Mouse (Mus musculus) embryonic facial prominence, embryonic 13.5 days (tissue): ENCODE data around the gene Tle2. TPM values are rescaled to one million over a fixed set of nuclear protein-coding genes. Genes with fewer than 3 reads are reported as not detected.

Experiments
- ATAC-seq: fragments of 200-750 bp; cut with Nextera tagmentation; 2 replicates; pipeline ENCODE4 v1.8.0; 2017; ENCODE audit warnings: low read depth; ENCODE audit not compliant: insufficient number of reproducible peaks, insufficient read depth, low FRiP score, low TSS enrichment
- H3K27ac ChIP-seq: fragments of 300-500 bp; sonication (generic); 2 replicates; pipeline ENCODE4 v1.5.1; 2015; ENCODE audit warnings: moderate library complexity, mild to moderate bottlenecking, inconsistent platforms
- H3K27me3 ChIP-seq: fragments of 300-500 bp; sonication (generic); 2 replicates; pipeline ENCODE4 v1.6.1; 2015; ENCODE audit warnings: mild to moderate bottlenecking, inconsistent platforms
- H3K36me3 ChIP-seq: fragments of 300-500 bp; sonication (generic); 2 replicates; pipeline ENCODE4 v1.6.1; 2015; ENCODE audit warnings: mild to moderate bottlenecking, inconsistent platforms
- H3K4me1 ChIP-seq: fragments of 300-500 bp; sonication (generic); 2 replicates; pipeline ENCODE4 v1.6.1; 2015; ENCODE audit warnings: inconsistent platforms
- H3K4me2 ChIP-seq: fragments of 300-500 bp; sonication (generic); 2 replicates; pipeline ENCODE4 v1.6.1; 2015; ENCODE audit warnings: moderate library complexity, mild to moderate bottlenecking, inconsistent platforms
- H3K4me3 ChIP-seq: fragments of 300-500 bp; sonication (generic); 2 replicates; pipeline ENCODE4 v1.5.1; 2015; ENCODE audit warnings: mild to moderate bottlenecking, inconsistent platforms
- H3K9ac ChIP-seq: fragments of 300-500 bp; sonication (generic); 2 replicates; pipeline ENCODE4 v1.6.1; 2015; ENCODE audit warnings: mild to moderate bottlenecking, inconsistent platforms
- H3K9me3 ChIP-seq: fragments of 300-500 bp; sonication (generic); 2 replicates; pipeline ENCODE4 v1.6.1; 2016; ENCODE audit warnings: inconsistent platforms
- WGBS: fragments of 180-500 bp; shearing (Covaris S2); methylation state at CpG from one replicate; pipeline ENCODE4 v1.1.7; 2015; ENCODE audit warnings: mixed read lengths; 5-methylcytosine and 5-hydroxymethylcytosine counted together
- polyA plus RNA-seq: library from polyadenylated mRNA; unstranded; fragments of >200 nt; fragmentation: Nextera tagmentation; extraction: Ambion mirVana; gene quantifications from 2 replicates; pipeline ENCODE4 v1.2.1, GENCODE M21; 2015

Tle2 gene
- polyA plus RNA-seq, 1 experiment from 2014 or later = 71.4 TPM

DNA sequence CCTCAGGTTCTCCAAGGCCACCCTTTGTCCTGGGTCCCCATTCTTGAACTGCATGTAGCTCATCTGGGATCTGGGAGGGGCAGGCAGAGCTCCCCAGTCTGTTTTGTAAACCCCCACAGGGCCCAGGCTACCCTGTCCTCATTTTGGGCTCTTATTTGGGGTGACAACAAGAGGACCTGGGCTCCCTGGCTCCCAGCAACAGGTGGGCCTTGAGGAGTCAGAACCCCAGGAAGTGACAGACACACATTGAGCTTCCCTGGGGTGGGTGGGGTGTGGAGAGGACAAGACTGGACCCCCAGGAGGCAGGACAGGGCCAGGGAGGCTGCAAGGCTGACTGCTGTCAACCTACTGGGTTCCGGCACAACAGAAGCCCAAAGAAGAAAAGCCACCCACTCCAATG, 30.7 kb upstream of the Tle2 start:
- WGBS = 76% methylated on average over 1 of the region's 1 CpGs
- no peaks in the 10 kb centered on the region for H3K27me3 ChIP-seq

DNA sequence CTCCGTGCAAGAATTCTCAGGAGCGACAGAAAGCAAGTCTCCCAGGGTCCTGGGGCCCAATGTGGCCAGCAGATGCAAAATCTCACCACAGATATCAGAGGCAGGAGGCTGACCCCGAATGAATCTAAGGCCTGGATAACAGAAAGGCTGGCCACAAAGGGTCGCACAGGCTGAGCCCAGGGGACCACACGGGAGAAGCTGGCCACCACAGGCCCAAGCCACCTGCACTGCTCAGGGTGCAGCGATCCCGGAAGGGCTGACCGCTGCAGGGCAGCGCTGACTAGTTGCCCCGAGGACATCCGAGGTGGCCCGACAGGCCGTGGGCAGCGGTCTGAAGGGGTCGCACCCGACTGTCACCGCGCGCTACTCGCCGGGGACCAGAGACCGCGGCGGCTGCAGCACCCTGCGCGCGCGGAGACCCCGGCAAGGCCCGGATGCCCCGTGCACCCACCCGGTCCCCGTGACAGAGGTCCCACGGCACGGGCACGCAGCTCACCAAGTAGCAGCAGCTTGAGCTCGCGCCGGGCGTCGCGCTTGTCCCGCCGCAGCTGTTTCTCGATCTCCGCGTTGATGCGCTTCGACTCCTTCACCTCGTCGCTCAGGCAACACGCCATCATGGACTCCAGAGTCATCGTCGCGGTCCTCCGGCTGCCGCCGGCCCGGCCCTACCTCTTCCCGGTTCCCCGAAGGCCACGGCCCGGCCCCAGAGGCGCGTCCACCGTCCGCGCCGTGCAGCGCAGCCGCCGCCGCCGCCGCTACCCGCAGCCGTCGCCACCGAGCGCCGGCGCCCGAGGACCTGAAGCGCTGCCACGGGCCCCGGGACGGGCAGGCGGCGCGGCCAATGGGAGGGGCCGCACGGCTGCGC, 29.8 kb upstream of the Tle2 start:
- H3K9me3 ChIP-seq = no peaks in the 10 kb centered on the region
- WGBS = under 1% methylated on average over 93 of the region's 93 CpGs
- no peak; the same call in 1 of the 2 replicates for ATAC-seq

More for the DNA sequence above, 30.7 kb upstream of the Tle2 start:
- H3K9me3 ChIP-seq = no peaks in the 10 kb centered on the region
- peak overlapping the region; percentile 99 for H3K4me3 ChIP-seq
- peaks cover 36% of the 10 kb centered on the region for H3K36me3 ChIP-seq
- peak overlapping the region; percentile 98 for H3K9ac ChIP-seq
- no peak for ATAC-seq
- peak overlapping the region; percentile 97 for H3K4me2 ChIP-seq
- peaks cover 36% of the 10 kb centered on the region for H3K4me1 ChIP-seq
- H3K27ac ChIP-seq = no peak overlapping the region

DNA sequence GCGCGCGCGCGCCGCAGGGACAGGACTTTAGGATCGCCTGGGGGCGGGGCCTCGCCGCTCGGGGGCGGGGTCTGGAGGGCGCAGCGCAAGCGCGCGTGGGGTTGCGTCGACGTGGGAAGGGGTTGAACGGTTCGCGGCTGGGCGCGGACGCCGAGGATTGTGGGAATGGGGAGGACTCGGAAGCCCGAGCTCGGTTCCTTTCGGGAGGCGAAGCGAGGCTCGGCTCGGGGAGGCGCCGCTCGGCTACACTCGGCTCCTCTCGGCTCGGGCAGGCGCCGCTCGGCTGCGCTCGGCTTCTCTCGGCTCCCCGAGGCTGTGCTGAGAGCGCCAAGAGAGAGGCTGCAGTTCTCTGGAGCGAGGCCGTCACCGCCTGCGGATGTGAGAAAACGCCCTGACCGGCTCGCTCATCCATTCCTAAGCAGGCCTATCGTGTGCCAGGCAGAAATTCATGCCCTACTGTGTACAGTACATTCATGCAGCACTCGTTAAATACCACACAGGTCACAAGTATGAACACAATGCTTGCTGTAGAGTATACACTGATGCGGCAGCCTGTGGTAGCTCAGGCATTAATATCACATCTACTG, 29.1 kb upstream of the Tle2 start, which contains the start of gene Gna11:
Gna11 (minus strand) TSS at position 30 of the 587 bp plus-strand sequence.
- Histone ChIP-seq H3K27me3 (no peaks in the 10 kb centered on the region), H3K4me2 (peak within 1 kb of the TSS; percentile 97), H3K4me3 (peak within 1 kb of the TSS; percentile 99), H3K4me1 (peaks cover 36% of the 10 kb centered on the region), H3K36me3 (peaks cover 24% of the 10 kb centered on the region), H3K9me3 (no peaks in the 10 kb centered on the region), H3K9ac (peak within 1 kb of the TSS; percentile 98), H3K27ac (peak within 1 kb of the TSS; percentile 74)
- peak; percentile 93 for ATAC-seq
- 2% methylated on average over 42 of the region's 59 CpGs for WGBS

More for the DNA sequence above, 29.8 kb upstream of the Tle2 start:
- peak overlapping the region; percentile 73 for H3K27ac ChIP-seq
- peaks cover 31% of the 10 kb centered on the region for H3K36me3 ChIP-seq
- H3K4me2 ChIP-seq = peak overlapping the region; percentile 97
- H3K4me3 ChIP-seq = peak overlapping the region; percentile 99
- H3K4me1 ChIP-seq = peaks cover 36% of the 10 kb centered on the region
- peak overlapping the region; percentile 98 for H3K9ac ChIP-seq
- no peaks in the 10 kb centered on the region for H3K27me3 ChIP-seq

DNA sequence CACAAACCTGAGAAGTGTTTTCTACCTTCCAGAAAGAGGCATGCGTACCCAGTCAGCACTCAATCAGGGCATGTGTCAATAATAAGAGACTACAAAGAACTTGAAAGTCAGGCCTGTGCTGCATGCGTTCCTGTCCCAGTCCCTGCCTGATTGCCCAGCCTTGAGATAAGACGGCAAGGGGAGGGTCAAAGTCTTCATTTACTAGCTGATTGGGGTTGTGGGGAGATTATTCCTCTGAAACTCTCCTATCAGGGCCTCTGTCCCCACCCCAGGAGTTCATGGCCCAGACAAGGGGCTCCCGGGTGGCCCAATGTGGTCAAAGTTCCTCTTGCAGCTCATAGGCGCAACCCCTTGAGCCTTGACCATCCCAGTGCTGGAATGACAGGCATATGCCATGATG, 28.0 kb upstream of the Tle2 start:
- Histone ChIP-seq H3K4me2 (no peak overlapping the region), H3K9me3 (no peaks in the 10 kb centered on the region), H3K4me3 (no peak overlapping the region), H3K27me3 (no peaks in the 10 kb centered on the region), H3K27ac (no peak overlapping the region), H3K36me3 (peaks cover 15% of the 10 kb centered on the region; the same call in 1 of the 2 replicates), H3K9ac (0 out of 2 replicates have a peak overlapping the region, but pooled peaks have one; percentile 21), H3K4me1 (peaks cover 35% of the 10 kb centered on the region)
- no peak for ATAC-seq
- 76% methylated on average over 5 of the region's 5 CpGs for WGBS

DNA sequence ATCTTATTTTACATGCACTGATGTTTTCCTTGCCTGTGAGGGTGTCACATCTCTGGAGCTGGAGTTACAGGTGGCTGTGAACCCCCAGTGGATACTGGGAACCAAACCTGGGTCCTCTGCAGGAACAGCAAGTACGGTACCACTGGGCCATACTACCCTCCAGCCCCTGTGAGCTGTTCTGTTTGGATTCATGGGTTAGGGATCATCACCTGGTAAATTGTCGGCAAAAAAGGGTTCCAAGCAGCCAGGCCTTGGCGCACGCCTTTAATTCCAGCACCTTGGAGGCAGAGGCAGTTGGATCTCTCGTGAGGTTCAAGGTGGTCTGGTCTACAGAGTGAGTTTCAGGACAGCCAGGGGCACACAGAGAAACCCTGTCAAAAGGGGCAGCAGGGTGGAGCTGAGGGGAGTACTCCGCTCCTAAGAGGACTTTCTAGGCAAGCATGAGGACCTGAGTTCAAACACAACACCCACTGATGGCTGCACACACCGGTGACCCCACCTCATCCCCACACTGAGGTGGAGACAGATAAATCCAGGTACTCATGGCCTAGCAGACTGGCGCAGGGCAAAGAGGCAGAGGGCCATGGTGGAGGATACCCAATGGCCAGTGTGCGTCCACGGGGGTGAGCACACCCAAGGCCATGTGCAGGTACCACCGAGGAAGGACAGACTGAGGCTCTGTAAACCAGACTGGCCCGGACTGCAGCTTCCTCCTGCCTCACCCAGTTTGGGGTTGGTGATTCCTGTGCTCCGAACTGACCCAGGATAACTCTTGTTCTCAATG, 27.4 kb upstream of the Tle2 start:
- ATAC-seq = no peak
- H3K27ac ChIP-seq = no peak overlapping the region
- H3K36me3 ChIP-seq = peaks cover 9% of the 10 kb centered on the region; the same call in 1 of the 2 replicates
- H3K27me3 ChIP-seq = no peaks in the 10 kb centered on the region
- H3K4me3 ChIP-seq = no peak overlapping the region
- no peaks in the 10 kb centered on the region for H3K9me3 ChIP-seq
- peaks cover 35% of the 10 kb centered on the region for H3K4me1 ChIP-seq
- 92% methylated on average over 13 of the region's 13 CpGs for WGBS
- no peak overlapping the region for H3K4me2 ChIP-seq
- peak overlapping the region; percentile 32; the same call in 1 of the 2 replicates for H3K9ac ChIP-seq

DNA sequence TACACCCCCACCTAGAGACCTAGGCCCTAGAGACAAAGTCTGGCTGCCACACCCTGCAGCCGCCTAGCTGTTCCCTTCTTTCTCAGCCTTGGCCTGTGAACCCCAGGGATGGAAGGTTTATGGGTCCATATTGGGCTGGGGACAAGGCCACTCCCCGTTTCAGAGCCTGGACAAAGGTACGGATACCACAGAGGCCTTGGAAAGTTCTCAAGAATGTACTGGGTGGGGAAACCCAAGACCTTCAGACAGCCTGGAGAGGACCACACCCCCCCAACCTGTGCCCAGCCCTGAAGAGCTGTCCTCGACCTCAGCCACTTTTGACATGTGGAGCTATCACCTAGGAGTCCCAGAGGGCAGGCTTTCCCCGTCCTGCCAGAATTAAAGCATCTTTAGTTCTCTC, 25.4 kb upstream of the Tle2 start:
- Histone ChIP-seq H3K4me3 (no peak overlapping the region), H3K27ac (no peak overlapping the region), H3K9me3 (no peaks in the 10 kb centered on the region), H3K9ac (no peak overlapping the region; the same call in 1 of the 2 replicates), H3K27me3 (no peaks in the 10 kb centered on the region), H3K36me3 (no peaks in the 10 kb centered on the region), H3K4me1 (peaks cover 16% of the 10 kb centered on the region), H3K4me2 (no peak overlapping the region)
- ATAC-seq = no peak
- WGBS = 71% methylated on average over 5 of the region's 5 CpGs

DNA sequence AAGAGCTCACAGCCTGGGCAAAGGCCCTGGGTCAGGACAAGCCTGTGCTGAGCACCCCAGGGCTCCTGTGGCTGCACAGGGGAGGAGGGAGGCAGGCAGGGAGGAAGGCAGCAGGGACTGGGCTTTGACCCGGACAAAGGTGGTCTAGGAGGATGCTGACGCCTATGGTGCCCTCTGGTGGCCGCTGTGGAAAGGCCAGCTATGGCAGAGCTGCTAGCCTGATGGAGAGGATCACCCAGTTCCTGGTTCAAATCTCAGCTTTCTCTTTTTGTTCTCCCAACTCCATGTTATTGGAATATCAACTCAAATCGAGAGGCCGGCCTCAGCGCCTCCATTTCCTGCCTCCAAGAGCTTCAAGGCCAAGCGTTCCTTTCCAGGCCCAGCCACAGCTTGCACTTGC, 24.1 kb upstream of the Tle2 start:
- Histone ChIP-seq H3K4me2 (no peak overlapping the region), H3K4me1 (peaks cover 13% of the 10 kb centered on the region; the same call in 1 of the 2 replicates), H3K27me3 (no peaks in the 10 kb centered on the region), H3K36me3 (no peaks in the 10 kb centered on the region), H3K9me3 (no peaks in the 10 kb centered on the region), H3K4me3 (no peak overlapping the region), H3K9ac (no peak overlapping the region), H3K27ac (no peak overlapping the region)
- no peak for ATAC-seq
- WGBS = 11% methylated on average over 7 of the region's 7 CpGs

DNA sequence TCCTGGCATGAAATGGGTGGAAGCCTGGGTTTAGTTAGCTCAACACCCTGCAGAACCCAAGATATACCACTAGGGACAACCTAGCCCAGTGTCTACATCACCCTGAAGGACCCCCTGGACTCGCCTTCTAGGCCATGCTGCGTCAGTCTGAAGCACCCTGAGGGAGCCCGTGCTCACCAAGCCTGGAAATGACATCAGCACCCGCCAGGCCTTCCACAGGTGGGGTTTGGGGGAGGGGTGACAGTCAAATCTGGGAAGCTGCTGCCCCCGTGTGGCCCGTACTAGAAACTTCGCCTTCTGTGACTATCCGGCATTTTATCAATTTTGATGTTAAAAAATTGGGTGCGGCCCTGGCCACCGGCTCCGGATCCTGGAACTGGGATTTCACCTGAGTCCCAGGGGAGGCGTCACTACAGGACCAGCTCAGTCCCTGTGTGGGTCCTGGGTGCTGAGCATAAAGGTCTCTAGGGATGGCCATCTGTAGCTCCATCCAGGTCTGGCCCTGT, 22.7 kb upstream of the Tle2 start:
- Histone ChIP-seq H3K4me3 (peak overlapping the region; percentile 3; the same call in 1 of the 2 replicates), H3K9me3 (no peaks in the 10 kb centered on the region), H3K36me3 (no peaks in the 10 kb centered on the region), H3K4me2 (peak overlapping the region; percentile 28), H3K27ac (peak overlapping the region; percentile 66), H3K27me3 (no peaks in the 10 kb centered on the region), H3K9ac (no peak overlapping the region), H3K4me1 (peaks cover 8% of the 10 kb centered on the region; the same call in 1 of the 2 replicates)
- ATAC-seq = peak; percentile 71; the same call in 1 of the 2 replicates
- WGBS = 3% methylated on average over 12 of the region's 12 CpGs

DNA sequence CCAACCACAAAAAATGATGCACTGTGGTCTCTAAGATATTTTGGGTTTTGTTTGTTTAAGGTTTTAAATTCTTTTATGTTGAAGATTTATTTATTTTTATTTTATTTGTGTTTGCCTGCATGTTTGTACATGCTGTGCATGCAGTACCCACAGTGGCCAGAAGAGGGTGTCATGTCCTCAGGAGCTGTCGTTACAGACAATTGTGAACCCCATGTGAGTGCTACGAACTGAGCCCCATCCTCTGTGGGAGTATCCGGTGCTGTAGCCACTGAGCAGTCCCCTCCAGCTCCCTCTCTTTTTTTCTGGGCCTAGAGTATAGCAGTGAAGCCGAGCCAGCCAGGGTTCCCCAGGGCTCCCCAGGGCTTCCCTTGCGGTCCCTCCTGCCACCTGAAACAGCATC, 21.1 kb upstream of the Tle2 start:
- Histone ChIP-seq H3K27me3 (no peaks in the 10 kb centered on the region), H3K9me3 (no peaks in the 10 kb centered on the region), H3K36me3 (no peaks in the 10 kb centered on the region), H3K4me2 (no peak overlapping the region), H3K9ac (no peak overlapping the region), H3K27ac (no peak overlapping the region), H3K4me3 (no peak overlapping the region), H3K4me1 (peaks cover 8% of the 10 kb centered on the region; the same call in 1 of the 2 replicates)
- 88% methylated on average over 5 of the region's 5 CpGs for WGBS
- ATAC-seq = no peak

DNA sequence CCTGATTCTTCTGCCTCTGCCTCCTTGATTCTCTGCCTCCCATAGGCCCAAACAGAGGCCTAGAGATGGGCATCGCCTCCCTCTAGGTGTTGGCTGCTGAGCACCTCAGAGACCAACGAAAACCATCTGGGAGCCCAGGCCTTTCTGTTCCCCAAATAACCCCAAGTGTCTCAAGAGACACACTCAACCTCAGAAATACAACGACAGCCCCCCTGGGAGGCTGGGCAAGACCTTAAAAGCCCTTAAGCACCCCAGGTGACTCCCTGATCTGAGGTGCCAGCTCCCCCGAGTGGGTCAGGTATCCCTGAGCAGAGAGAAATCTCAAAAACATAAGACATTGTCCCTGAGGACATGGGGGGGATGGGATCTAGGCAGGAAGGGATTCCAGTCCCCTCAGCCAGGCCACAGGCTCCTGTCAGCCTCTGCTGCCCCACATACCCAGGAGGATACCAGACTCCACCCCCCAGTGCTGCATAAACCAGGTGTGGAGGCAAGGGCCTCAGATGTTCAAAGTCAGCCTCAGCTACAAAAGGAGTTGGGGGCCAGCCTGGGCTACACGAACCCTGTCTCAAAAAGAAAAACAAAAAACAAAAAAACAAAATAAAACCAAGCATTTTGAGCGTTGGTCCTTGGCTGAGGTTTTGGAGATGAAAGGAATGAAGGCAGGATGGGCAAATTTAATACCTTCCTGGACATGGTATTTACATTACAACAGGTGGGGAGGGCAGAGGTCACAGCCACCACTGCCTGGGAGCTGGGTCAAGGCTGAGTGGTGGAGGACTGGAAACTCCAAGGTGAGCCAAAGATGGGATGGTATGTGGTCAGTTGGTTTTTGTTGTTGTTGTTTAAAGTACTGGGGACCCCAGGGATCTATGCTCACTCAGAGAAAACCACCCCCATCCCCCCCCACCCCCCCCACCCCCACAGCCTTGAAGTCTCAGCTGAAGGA, 20.3 kb upstream of the Tle2 start:
- WGBS = 76% methylated on average over 6 of the region's 6 CpGs
- no peak overlapping the region for H3K4me2 ChIP-seq
- no peak overlapping the region for H3K9ac ChIP-seq

More for the DNA sequence above, 20.3 kb upstream of the Tle2 start:
- no peak for ATAC-seq
- Histone ChIP-seq H3K4me1 (peaks cover 12% of the 10 kb centered on the region), H3K9me3 (no peaks in the 10 kb centered on the region), H3K36me3 (no peaks in the 10 kb centered on the region), H3K27me3 (no peaks in the 10 kb centered on the region), H3K4me3 (no peak overlapping the region), H3K27ac (no peak overlapping the region)
